Mouse (Mus musculus) kidney, postnatal 4 days (tissue): ENCODE data around the gene Sox18.
A peak's percentile ranks its signal among the peaks of the same experiment; 100 is the strongest.

Source experiments
- DNase-seq, 2 experiments: peaks; one replicate each; pipeline ENCODE4 v3.0.0; 2021; ENCODE audit warnings: mixed read lengths in 2 of 2

The Sox18 gene

DNA sequence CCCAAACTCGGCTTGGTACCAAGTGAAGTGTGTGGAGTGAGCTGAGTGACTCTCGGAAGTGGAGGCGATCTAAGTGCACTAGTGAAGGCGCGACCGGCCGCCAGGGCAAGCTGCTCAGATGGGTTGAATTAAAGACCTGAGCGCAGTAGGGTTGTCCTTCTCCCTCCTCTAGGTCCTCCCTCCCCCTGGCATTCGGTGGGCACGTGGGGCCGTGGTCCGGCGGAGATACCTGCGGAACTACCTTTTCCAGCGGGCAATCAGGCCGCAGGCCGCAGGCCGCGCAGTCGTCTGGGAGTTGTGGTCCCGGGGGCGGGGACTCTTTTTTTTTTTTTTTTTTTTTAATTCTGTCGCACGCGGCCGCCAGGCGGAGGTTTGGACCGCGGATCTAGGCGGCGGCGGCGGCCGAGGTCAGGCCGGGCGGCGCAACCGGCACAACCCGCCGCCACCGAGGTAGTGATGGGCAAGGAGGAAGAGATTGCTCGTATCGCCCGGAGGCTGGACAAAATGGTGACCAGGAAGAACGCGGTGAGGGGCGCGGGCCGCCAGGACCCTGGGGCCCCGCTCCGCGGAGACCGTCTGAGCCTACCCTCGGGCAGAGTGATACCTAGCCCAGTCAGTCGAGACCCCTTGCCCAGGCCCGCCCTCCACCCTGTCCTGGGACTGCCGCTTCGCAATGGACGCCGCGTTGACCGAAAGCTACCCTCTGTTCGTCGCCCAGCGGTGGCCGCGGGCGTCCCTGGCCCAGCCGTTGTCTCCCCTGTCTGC is 8.7 kb upstream of the Sox18 start, which contains the start of gene Tcea2:
Gene Tcea2, plus strand, starts transcription at position 360 of the 765 bp plus-strand sequence.
- DNase-seq: peak; percentile 78 to 87

DNA sequence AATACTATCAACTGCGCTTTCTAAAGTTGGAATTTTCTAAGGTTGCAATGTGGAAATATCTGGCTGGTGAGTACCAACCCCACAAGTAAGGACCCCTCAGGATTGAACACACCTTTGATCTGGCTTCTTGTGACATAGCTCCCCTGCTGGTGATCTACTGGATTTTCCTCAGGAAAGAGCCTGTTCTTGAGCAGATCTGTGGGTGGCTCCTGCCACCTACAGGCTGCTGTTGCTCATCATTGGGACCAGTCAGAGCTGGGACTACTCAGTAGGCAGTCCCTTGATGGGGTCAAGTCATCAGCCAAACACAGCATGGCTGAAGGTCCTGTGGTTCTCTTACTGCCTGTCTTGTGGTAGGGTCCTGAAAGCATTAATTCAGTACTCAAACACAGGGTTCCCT is 7.3 kb upstream of the Sox18 start:
- peak; percentile 78 to 88 for DNase-seq

DNA sequence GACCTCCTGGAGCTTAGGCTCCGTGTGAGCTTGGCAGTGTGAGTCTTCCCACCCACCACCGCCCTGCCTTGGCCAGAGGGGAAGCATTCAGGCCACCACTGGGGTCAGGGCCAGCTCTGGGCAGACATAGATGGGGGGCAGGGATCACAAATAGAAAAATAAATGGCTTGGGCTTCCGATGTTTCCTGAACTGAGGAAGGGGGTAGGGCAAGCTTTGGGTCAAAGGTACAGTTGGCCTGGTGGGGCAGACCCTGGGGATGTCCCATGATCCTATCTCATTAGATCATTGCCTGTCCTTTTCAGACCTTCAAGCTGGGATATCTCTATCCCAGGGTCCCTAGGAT is 6.3 kb upstream of the Sox18 start:
- DNase-seq: peak in 1 of 2 experiments; percentile 47

DNA sequence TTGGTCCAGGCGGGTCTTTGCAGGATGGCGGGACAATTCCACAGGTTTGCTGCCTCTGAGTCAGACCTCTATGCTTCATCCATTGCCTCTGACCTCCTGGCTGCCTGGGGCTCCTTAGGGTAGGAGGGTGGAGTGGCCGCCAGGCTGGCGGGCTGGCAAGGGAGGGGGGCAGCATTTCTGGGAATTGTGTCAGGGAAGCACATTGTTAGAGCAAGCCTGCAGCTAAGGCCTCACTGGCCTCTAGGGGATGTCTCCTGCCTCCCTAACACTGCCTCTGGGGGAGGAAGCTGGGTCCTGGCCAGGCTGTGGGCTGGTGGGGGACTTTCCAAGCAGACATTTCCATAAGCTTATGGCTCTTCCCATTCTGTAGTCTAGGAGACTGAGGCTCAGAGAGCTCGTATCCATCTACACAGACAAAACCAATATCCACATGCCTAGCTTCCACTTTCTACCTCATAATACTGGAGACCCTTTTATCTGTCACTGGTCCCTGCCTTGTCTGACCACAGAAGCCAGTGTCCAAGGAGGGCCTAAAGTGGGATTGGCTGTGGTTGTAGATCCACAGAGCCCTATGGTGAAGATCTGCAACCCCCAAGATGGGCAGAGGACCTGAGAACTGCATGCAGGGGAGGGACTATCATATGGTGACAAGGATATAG is 5.8 kb upstream of the Sox18 start:
- DNase-seq: peak; percentile 35 to 59

DNA sequence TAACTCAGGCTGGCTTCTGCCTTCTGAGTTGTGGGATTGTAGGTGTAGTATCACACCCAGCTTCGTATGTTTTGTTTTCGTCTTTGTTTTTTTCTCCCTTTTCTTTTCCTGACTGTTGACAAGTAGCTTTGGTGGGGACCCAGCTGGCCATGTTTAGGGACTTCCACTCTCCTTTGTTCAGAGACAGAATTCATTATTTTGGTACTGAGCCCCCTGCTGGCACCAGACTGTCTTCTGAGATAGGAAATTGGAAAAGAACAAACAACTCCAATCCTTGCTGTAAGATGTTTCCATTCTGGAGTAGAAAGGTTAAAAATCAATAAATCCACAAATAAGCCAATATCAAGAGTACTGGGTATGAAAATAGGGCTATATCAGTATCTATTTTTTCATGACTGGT is 5.0 kb upstream of the Sox18 start:
- DNase-seq: peak; percentile 63 to 68

- peak; percentile 78 to 86 for DNase-seq
Measured at GRCm38 (mm10) chr2:181675454-181675853, 4.0 kb upstream of the Sox18 start.

DNA sequence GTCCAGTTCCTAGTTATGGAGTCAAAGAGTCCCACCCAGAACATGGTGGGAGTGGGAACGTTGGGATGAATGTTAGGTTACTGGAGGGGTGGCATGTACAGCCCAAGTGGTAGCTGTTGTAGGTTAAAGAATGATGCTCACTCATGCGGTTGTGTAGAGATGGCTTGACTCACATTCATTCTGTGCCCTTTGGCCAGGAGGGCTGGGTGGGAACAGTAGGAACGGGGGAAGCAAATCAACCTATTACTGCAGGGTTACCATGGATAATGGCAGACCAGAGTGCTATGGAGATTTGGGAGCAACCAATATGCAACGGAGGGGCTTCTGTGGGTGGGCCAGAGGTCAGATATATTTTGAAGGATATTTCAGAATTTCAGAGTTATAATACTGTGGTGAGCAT is 3.5 kb upstream of the Sox18 start:
- no peak for DNase-seq

GRCm38 (mm10) chr2:181673501-181673900 is 2.1 kb upstream of the Sox18 start:
- DNase-seq: no peak

- DNase-seq: no peak
Measured at GRCm38 (mm10) chr2:181671984-181672383, 544 bp upstream of the Sox18 start.

- peak; percentile 30 to 57 for DNase-seq
Measured at GRCm38 (mm10) chr2:181670913-181671311, 528 bp downstream of the Sox18 start.

GRCm38 (mm10) chr2:181670285-181670912 is 1.0 kb downstream of the Sox18 start:
- DNase-seq: peak; percentile 35 to 62

DNA sequence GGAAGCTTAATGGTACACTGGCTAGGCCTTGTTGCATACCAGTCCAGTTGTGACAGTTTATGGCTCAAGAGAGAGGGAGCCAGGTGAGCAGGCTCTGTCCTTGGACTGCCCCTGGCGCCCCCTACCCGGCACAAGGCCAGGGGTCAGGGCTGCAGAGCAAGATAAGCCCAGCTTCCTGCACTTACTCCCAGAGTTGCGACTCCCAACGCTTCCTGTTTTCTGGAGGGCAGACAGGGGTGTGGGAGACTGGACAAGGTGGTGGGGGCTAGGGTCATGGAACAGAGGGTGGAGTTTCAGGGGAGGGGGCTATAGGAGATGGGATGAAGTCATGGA is 8.2 kb downstream of the Sox18 start:
- DNase-seq: peak; percentile 68 to 74

GRCm38 (mm10) chr2:181662620-181663297 is 8.7 kb downstream of the Sox18 start:
- DNase-seq: peak; percentile 27 to 58

GRCm38 (mm10) chr2:181659609-181660055 is 11.8 kb downstream of the Sox18 start:
- peak; percentile 88 to 93 for DNase-seq

DNA sequence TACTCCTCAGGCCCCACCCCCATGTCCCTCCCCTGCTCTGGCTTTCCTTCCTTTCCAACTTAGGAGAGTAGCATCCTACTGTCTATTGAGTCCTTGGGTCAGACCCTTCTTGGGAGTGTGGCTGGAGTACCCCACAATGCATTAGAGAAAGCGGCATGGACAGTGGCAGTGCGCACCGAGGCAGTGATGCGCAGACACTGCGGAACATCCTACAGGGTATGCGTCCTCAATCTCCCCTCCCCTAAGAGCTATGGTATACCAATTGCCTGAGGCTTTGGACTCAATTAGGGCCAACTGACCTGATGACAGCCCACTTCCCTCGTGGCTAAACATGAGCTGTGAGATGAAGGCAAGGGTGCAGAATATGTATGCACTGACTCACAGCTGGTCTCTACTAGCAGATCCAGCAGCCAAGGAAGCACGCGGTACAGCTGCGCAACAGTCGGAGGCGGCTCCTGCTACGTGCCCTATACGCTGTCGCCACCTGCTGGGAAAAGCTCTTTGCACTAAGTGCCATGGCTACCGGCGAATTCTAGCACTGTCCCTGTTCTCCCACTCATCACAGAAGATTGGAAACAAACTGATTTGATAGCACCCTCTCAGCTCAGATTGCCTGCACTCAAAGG is 12.4 kb downstream of the Sox18 start:
- peak; percentile 77 to 85 for DNase-seq

- no peak for DNase-seq
Measured at GRCm38 (mm10) chr2:181658528-181658927, 12.9 kb downstream of the Sox18 start.

DNA sequence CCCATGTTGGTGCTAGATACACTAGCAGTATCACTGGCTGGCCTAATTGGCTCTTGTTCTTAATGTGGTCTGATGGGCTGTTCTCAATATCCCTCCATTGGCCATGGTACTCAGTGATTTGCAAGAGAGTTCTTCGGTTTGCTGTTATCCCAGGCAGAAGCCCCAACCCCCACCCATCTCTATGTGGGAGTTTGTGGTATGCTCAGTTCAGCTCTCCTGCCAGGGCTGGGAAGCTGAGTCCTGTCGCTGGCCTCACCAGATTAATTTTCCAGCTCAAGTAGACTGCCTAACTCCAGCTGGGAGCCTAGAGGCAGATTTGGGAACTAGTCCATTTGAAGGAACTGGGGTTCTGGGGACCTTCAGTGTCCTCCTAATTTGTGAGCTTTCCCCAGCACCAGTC is 14.0 kb downstream of the Sox18 start:
- peak; percentile 29 to 32 for DNase-seq

DNA sequence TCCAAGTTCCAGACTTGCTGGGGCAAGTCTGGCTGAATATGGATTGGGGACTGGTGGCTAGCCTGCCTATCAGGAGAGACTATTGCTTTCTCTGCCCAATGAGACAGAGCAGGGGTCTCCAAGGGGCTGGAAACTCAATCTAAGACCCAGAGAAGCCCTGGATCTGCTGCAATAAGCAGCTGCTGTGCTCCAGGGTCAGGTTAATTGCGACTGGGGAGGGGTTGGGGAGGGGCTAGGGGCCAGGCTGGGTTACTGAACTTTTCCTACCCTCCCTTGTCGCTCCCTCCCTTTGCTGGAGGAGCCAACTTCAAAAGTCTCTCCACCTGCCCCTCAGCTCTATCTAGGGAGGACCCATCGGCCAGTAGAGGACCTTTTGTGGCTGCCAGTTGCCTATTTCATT is 14.7 kb downstream of the Sox18 start, which contains the start of gene Gm29797:
Gene Gm29797, plus strand, starts transcription at position 301 of the 400 bp plus-strand sequence.
- DNase-seq: no peak

DNA sequence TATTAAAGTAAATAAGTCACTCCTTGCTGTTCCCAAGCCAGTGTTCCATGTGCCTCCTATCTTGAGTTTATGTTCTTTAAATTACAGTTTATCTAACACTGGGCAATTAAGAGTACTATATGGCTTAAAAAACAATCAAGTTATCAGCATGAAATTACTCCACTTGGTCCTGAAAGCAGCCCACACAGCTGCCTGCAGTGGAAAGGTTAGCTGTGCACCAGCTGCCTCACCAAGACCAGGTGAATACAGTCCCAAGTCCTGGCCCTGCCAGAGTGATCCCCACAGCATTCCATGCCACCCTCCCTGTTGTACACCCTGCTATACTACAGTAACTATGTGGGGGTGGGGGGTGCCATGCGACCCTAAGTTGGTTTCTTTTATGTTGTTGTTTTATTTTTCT is 17.9 kb downstream of the Sox18 start:
- no peak for DNase-seq

GRCm38 (mm10) chr2:181653065-181653464 is 18.4 kb downstream of the Sox18 start:
- DNase-seq: no peak

GRCm38 (mm10) chr2:181648926-181649325 is 22.5 kb downstream of the Sox18 start:
- no peak for DNase-seq

DNA sequence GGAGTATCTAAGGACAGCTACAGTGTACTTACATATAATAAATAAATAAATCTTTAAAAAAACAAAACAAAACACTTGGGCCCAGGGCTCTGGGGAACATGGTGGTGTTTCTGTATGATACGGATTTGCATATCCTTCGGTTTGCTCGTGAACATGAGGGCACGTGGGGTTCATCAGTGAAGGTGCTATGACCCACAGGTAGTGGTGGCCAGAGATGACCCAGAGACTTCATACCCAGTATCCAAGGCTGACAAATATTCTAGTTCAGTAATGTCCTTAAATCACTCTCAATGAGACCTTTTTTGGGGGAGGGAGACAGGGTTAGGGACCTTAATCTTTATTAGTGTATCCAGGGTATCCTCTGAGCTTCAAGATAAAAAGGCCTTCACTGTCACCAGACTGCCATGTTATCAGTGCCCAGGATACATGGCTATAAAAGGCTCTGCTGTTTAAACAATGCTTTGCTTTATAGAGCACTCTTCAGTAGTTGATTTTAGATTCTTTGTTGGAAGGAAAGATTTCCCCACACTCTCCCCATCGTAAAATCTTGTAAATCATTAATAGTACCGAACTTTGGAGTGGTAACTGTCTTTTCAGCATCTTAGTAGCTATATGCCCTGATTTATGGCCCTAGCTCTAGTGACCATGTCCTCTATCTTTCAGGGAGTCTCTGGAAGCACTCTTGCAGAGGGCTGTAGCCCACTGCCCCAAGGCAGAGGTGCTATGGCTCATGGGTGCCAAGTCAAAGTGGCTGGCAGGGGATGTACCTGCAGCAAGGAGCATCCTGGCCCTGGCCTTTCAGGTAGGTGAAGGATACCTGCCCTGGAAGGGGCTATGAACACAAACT is 24.6 kb downstream of the Sox18 start:
- DNase-seq: no peak
